ENCODE assay signal across 15 mouse cellular contexts in the genomic region with DNA sequence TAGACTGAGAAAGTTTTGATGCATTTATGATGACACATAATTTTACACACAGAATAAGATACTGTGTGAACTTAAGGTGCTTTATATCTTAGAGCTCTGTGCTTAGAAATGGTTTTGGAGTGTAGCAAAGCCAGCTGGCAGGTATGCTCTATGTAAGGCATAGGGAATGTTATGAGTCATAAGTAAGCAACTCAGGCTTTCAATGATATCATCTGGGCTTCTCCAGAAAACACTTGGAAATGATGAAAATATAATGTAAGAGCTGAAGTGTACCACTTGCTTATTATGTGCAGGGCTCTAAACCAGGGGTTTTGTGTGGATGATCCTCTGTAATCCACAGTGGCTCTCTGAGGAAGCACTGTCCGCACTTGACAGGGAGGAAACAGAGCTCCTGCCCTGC.
"Had no signal": no experiment of that assay in that cellular context is flagged by ENCODE, and none has a peak within 500 bp of the region (broad histone marks: within the 10 kb centered on the region; RNA-seq: fewer than 3 reads in every experiment).

No protein-coding gene starts in this region.

- H3K27me3 ChIP-seq: limb, embryonic 15.5 days; liver, embryonic 12.5 days; midbrain, embryonic 15.5 days; neural tube, embryonic 12.5 days had no signal

- H3K4me1 ChIP-seq: limb, embryonic 15.5 days; liver, embryonic 12.5 days; midbrain, embryonic 10.5 days; midbrain, embryonic 15.5 days; neural tube, embryonic 12.5 days had no signal

- H3K4me3 ChIP-seq: layer of hippocampus, adult 2 months; left cerebral cortex, adult 2 months; limb, embryonic 15.5 days; liver, embryonic 12.5 days; midbrain, embryonic 10.5 days; midbrain, embryonic 15.5 days; neural tube, embryonic 12.5 days had no signal

- H3K9me3 ChIP-seq: limb, embryonic 15.5 days; liver, embryonic 12.5 days; midbrain, embryonic 10.5 days; midbrain, embryonic 15.5 days; neural tube, embryonic 12.5 days had no signal

- H3K9ac ChIP-seq: limb, embryonic 15.5 days; liver, embryonic 12.5 days; lung, embryonic 14.5 days; midbrain, embryonic 15.5 days; neural tube, embryonic 12.5 days had no signal

- H3K27ac ChIP-seq: kidney, postnatal 0 days; layer of hippocampus, adult 2 months; left cerebral cortex, adult 2 months; limb, embryonic 15.5 days; liver, embryonic 12.5 days; midbrain, embryonic 10.5 days; midbrain, embryonic 15.5 days; neural tube, embryonic 12.5 days had no signal

- H3K4me2 ChIP-seq: limb, embryonic 15.5 days; liver, embryonic 12.5 days; lung, embryonic 14.5 days; midbrain, embryonic 15.5 days; neural tube, embryonic 12.5 days had no signal

- H3K36me3 ChIP-seq: limb, embryonic 15.5 days; liver, embryonic 12.5 days; midbrain, embryonic 10.5 days; midbrain, embryonic 15.5 days; neural tube, embryonic 12.5 days had no signal

- ATAC-seq: liver, embryonic 12.5 days; midbrain, embryonic 15.5 days had no signal

- DNase-seq: kidney, adult 11 months; kidney, adult 9 months; kidney, postnatal 36 days; lung, embryonic 14.5 days; lung, postnatal 10 days; lung, postnatal 4 days; retina, postnatal 1 day had no signal
